Mouse (Mus musculus): ENCODE measurements around the gene Hapln3. TPM values are rescaled to one million over a fixed set of nuclear protein-coding genes. Genes with fewer than 3 reads are reported as not detected.

Gene Hapln3
- total and polyA plus RNA-seq, 3 experiments, result 0.63 to 2.2 (median 1.0) TPM

DNA sequence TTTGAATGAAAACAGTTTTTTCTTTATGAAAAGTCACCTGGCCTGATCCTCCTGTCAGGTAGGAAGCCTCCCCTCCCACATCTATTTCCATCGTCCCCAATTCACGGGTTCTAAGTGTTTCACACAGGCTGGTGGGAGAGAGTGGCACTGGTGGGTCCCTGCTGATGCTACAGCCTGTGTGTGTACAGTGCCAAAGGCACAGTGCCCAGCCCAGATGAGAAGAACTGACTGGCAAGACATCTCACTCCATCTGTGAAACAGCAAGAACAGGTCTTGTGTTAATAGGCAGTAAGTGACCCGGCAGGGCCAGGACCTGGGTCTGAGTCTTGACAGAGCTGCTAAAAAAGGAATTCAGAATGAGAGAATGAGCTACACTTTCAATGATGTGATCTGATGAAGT lies 51.6 kb downstream of the Hapln3 start:
- no peak for DNase-seq

DNA sequence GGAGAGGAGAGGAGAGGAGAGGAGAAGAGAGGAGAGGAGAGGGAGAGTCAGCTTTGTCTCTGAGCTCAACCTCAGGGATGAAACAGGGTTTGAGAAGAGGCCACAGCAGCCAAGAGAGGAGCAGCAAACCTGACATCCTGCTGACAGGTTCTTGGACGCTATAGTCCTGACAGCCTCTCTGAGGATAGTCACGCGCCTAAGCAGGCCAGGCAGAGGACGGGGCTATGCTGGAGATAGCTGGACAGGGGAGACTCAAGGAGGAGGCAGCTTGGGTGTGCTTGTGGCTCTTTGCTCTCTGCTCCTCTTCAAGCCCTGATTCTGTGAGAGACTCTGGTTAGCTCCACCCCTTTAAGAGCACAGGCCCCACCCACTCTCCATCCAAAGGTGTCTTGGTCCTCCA lies 62.6 kb downstream of the Hapln3 start:
- no peak for DNase-seq

DNA sequence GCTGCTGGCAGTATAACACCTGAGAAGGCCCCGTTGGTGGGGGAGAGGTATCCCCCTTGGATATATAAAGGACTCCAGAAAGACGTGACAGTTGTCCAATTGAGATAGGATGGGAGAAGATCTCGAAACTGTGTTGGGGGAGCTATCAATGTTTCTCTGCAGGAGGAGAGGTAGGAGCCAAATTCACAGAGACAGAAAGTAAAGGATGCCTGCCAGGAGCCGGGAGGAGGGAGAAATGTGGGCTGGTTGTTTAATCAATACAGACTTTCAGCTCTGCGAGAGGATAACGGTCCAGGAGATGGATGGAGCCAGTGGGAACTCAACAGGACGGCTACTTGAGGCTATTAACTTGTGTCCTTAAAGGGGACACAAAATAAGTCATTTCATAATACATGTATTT lies 63.4 kb downstream of the Hapln3 start:
- no peak for DNase-seq

Other genes starting within 250 kb of the Hapln3 start
- 10 to 100 TPM; 36.7 to 41.4 TPM for gene Aen, start 235.2 kb downstream of the Hapln3 start, total RNA-seq (2021)
- 22.9 and 33.3 TPM in 2 replicates for gene Aen, start 235.2 kb downstream of the Hapln3 start, polyA plus RNA-seq (2012; rRNA removed)
- 10 to 100 TPM in 1 of 2 experiments, 1 to 10 TPM in 1; 5.7 to 12.1 TPM for gene Isg20, start 217.6 kb downstream of the Hapln3 start, total RNA-seq (2021)
- gene Isg20, start 217.6 kb downstream of the Hapln3 start, polyA plus RNA-seq (2012; rRNA removed), result 6.9 and 9.5 TPM in 2 replicates
- 10 to 100 TPM in 1 of 2 experiments, 1 to 10 TPM in 1; 1.4 to 21.7 TPM for gene Acan, start 77.5 kb downstream of the Hapln3 start, total RNA-seq (2021)
- 0.44 and 2.5 TPM in 2 replicates for gene Acan, start 77.5 kb downstream of the Hapln3 start, polyA plus RNA-seq (2012; rRNA removed)
- 100 to 1,000 TPM; 214 to 349 TPM for gene Mfge8, start 18.0 kb upstream of the Hapln3 start, total RNA-seq (2021)
- gene Mfge8, start 18.0 kb upstream of the Hapln3 start, polyA plus RNA-seq (2012; rRNA removed), result 526 and 669 TPM in 2 replicates
- 1,000 to 10,000 TPM; 1,164 to 1,465 TPM for gene Abhd2, start 142.2 kb upstream of the Hapln3 start, total RNA-seq (2021)
- 187 and 262 TPM in 2 replicates for gene Abhd2, start 142.2 kb upstream of the Hapln3 start, polyA plus RNA-seq (2012; rRNA removed)